Mouse (Mus musculus) liver, postnatal 0 days (tissue): ENCODE data around the gene Plet1. TPM values are rescaled to one million over a fixed set of nuclear protein-coding genes. Genes with fewer than 3 reads are reported as not detected.

ENCODE experiments used
- ATAC-seq: fragments of 200-750 bp; cut with Nextera tagmentation; 2 replicates; pipeline ENCODE4 v1.8.0; 2017; ENCODE audit warnings: mild to moderate bottlenecking, moderate library complexity
- DNase-seq: peaks from one replicate; pipeline ENCODE4 v3.0.0-alpha.2; 2016
- H3K27ac ChIP-seq: fragments of 300-500 bp; sonication (generic); 2 replicates; pipeline ENCODE4 v1.5.1; 2014; ENCODE audit warnings: antibody characterized with exemption, moderate library complexity, mild to moderate bottlenecking, low read depth
- H3K27me3 ChIP-seq: fragments of 300-500 bp; sonication (generic); 2 replicates; pipeline ENCODE4 v1.6.1; 2014; ENCODE audit warnings: low read length, control low read depth, mixed read lengths; ENCODE audit not compliant: insufficient read depth
- H3K36me3 ChIP-seq: fragments of 300-500 bp; sonication (generic); replicated peaks from 2 replicates; pipeline ENCODE4 v1.6.1; 2014; ENCODE audit warnings: mild to moderate bottlenecking, control low read depth, low read length, moderate library complexity, mixed read lengths; ENCODE audit not compliant: insufficient read depth
- H3K4me1 ChIP-seq: fragments of 300-500 bp; sonication (generic); 2 replicates; pipeline ENCODE4 v1.6.1; 2014; ENCODE audit warnings: antibody characterized with exemption, mild to moderate bottlenecking, control low read depth; ENCODE audit not compliant: insufficient read depth
- H3K4me2 ChIP-seq: fragments of 300-500 bp; sonication (generic); 2 replicates; pipeline ENCODE4 v1.6.1; 2014; ENCODE audit warnings: low read depth, mild to moderate bottlenecking, low read length, moderate library complexity, mixed read lengths
- H3K4me3 ChIP-seq: fragments of 300-500 bp; sonication (generic); 2 replicates; pipeline ENCODE4 v1.5.1; 2014; ENCODE audit warnings: low read depth, low read length
- H3K9ac ChIP-seq: fragments of 300-500 bp; sonication (generic); replicated peaks from 2 replicates; pipeline ENCODE4 v1.6.1; 2014; ENCODE audit warnings: mild to moderate bottlenecking, moderate library complexity
- H3K9me3 ChIP-seq: fragments of 300-500 bp; sonication (generic); 2 replicates; pipeline ENCODE4 v1.6.1; 2016; ENCODE audit warnings: mild to moderate bottlenecking, control low read depth, low read length, mixed read lengths
- CTCF ChIP-seq: sonication (generic); IDR thresholded peaks from 2 replicates; pipeline ENCODE4 v1.5.1; 2016; ENCODE audit warnings: antibody characterized with exemption, low read depth
- EP300 ChIP-seq: IDR thresholded peaks from 2 replicates; pipeline ENCODE4 v1.6.1; 2016; ENCODE audit warnings: antibody characterized with exemption, low read depth, mild to moderate bottlenecking
- WGBS: fragments of 180-500 bp; shearing (Covaris S2); extraction: QIAGEN DNeasy Blood & Tissue Kit; methylation state at CpG from one replicate; pipeline ENCODE4 v1.1.7; 2014; ENCODE audit not compliant: insufficient replicate concordance; 5-methylcytosine and 5-hydroxymethylcytosine counted together
- polyA plus RNA-seq: library from polyadenylated mRNA; unstranded; fragments of >200 nt; fragmentation: Nextera tagmentation; extraction: Ambion mirVana; gene quantifications from 2 replicates; pipeline ENCODE4 v1.2.1, GENCODE M21; 2015

The Plet1 gene
- polyA plus RNA-seq = 0.71 and 1.0 TPM in 2 replicates

- H3K27ac ChIP-seq = no peak within 1 kb of the TSS
- ATAC-seq (no peak), DNase-seq (no peak)
- no peaks in the 10 kb centered on the region for H3K9me3 ChIP-seq
- TF ChIP-seq CTCF (no peak), EP300 (no peak)
- H3K36me3 ChIP-seq = no peaks in the 10 kb centered on the region
- 82% methylated on average over 6 of the region's 6 CpGs for WGBS
- H3K4me3 ChIP-seq = no peak within 1 kb of the TSS
- no peaks in the 10 kb centered on the region for H3K27me3 ChIP-seq
- H3K9ac ChIP-seq = no peak within 1 kb of the TSS
- H3K4me2 ChIP-seq = no peak within 1 kb of the TSS
- H3K4me1 ChIP-seq = peaks cover 8% of the 10 kb centered on the region; the same call in 1 of the 2 replicates
Observed at GRCm38 (mm10) chr9:50494311-50494710, at the start of gene Plet1. Plet1 (plus strand) TSS chr9:50494525.

GRCm38 (mm10) chr9:50449048-50449447 is 45.3 kb upstream of the Plet1 start:
- Histone ChIP-seq H3K27ac (no peak overlapping the region), H3K4me3 (no peak overlapping the region), H3K9ac (no peak overlapping the region), H3K9me3 (no peaks in the 10 kb centered on the region), H3K4me1 (no peaks in the 10 kb centered on the region), H3K36me3 (no peaks in the 10 kb centered on the region), H3K4me2 (no peak overlapping the region), H3K27me3 (no peaks in the 10 kb centered on the region)
- WGBS = 65% methylated on average over 13 of the region's 13 CpGs
- no peak for TF ChIP-seq CTCF
- TF ChIP-seq EP300 = no peak
- DNase-seq = no peak
- no peak for ATAC-seq

GRCm38 (mm10) chr9:50451456-50452218 is 42.7 kb upstream of the Plet1 start:
- 37% methylated on average over 9 of the region's 9 CpGs for WGBS
- no peak for DNase-seq
- Histone ChIP-seq H3K4me2 (peak overlapping the region; percentile 36), H3K27me3 (no peaks in the 10 kb centered on the region), H3K36me3 (no peaks in the 10 kb centered on the region), H3K9ac (no peak overlapping the region), H3K4me3 (no peak overlapping the region), H3K27ac (0 out of 2 replicates have a peak overlapping the region, but pooled peaks have one; percentile 7), H3K9me3 (no peaks in the 10 kb centered on the region), H3K4me1 (no peaks in the 10 kb centered on the region)
- TF ChIP-seq EP300 (no peak), CTCF (no peak)
- ATAC-seq = peak; percentile 40; the same call in 1 of the 2 replicates

GRCm38 (mm10) chr9:50452303-50452775 is 42.0 kb upstream of the Plet1 start:
- Histone ChIP-seq H3K4me1 (no peaks in the 10 kb centered on the region), H3K27ac (0 out of 2 replicates have a peak overlapping the region, but pooled peaks have one; percentile 7), H3K4me3 (no peak overlapping the region), H3K27me3 (no peaks in the 10 kb centered on the region), H3K36me3 (no peaks in the 10 kb centered on the region), H3K9me3 (no peaks in the 10 kb centered on the region), H3K4me2 (peak overlapping the region; percentile 52), H3K9ac (no peak overlapping the region)
- peak; percentile 99 for TF ChIP-seq CTCF
- no peak for TF ChIP-seq EP300
- ATAC-seq (peak; percentile 87), DNase-seq (peak; percentile 89)
- WGBS = 11% methylated on average over 10 of the region's 10 CpGs

DNA sequence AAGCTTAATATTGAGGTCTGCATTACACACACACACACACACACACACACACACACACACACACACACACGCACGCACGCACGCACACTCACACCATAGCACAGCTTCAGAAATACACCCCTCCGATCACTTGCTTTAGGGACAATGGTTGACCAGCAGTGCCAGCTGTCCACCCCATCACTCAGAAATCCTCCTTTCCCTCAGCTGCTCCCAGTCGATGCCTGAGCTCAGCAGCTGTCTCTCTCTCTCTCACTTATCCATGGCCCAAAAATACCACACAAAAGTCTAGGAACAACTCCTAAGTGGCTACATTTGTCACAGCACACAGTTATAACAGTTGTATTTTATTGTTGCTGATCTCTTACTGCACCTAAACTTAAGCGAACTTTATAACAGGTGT is 36.7 kb upstream of the Plet1 start:
- WGBS = 85% methylated on average over 7 of the region's 7 CpGs
- Histone ChIP-seq H3K27ac (no peak overlapping the region), H3K9ac (no peak overlapping the region), H3K36me3 (no peaks in the 10 kb centered on the region), H3K27me3 (no peaks in the 10 kb centered on the region), H3K4me3 (no peak overlapping the region), H3K4me2 (no peak overlapping the region), H3K4me1 (peaks cover 5% of the 10 kb centered on the region; the same call in 1 of the 2 replicates), H3K9me3 (no peaks in the 10 kb centered on the region)
- DNase-seq = no peak
- no peak for ATAC-seq
- no peak for TF ChIP-seq EP300
- TF ChIP-seq CTCF = no peak

- H3K4me1 ChIP-seq = peaks cover 7% of the 10 kb centered on the region; the same call in 1 of the 2 replicates
- H3K27ac ChIP-seq = no peak overlapping the region
- H3K27me3 ChIP-seq = no peaks in the 10 kb centered on the region
- no peak for ATAC-seq
- no peak for DNase-seq
- H3K36me3 ChIP-seq = no peaks in the 10 kb centered on the region
- no peak for TF ChIP-seq CTCF
- TF ChIP-seq EP300 = no peak
- no peak overlapping the region for H3K4me3 ChIP-seq
- no peak overlapping the region for H3K9ac ChIP-seq
- no peaks in the 10 kb centered on the region for H3K9me3 ChIP-seq
- 9% methylated on average over 2 of the region's 2 CpGs for WGBS
- H3K4me2 ChIP-seq = no peak overlapping the region
Observed at GRCm38 (mm10) chr9:50459537-50459936, 34.8 kb upstream of the Plet1 start.
